Mouse (Mus musculus) embryonic facial prominence, embryonic 13.5 days (tissue): ENCODE measurements around the gene Spata21. TPM values are rescaled to one million over a fixed set of nuclear protein-coding genes. Genes with fewer than 3 reads are reported as not detected.

Experiments used
- ATAC-seq: fragments of 200-750 bp; cut with Nextera tagmentation; 2 replicates; pipeline ENCODE4 v1.8.0; 2017; ENCODE audit warnings: low read depth; ENCODE audit not compliant: insufficient number of reproducible peaks, insufficient read depth, low FRiP score, low TSS enrichment
- H3K27ac ChIP-seq: fragments of 300-500 bp; sonication (generic); 2 replicates; pipeline ENCODE4 v1.5.1; 2015; ENCODE audit warnings: moderate library complexity, mild to moderate bottlenecking, inconsistent platforms
- H3K27me3 ChIP-seq: fragments of 300-500 bp; sonication (generic); 2 replicates; pipeline ENCODE4 v1.6.1; 2015; ENCODE audit warnings: mild to moderate bottlenecking, inconsistent platforms
- H3K36me3 ChIP-seq: fragments of 300-500 bp; sonication (generic); 2 replicates; pipeline ENCODE4 v1.6.1; 2015; ENCODE audit warnings: mild to moderate bottlenecking, inconsistent platforms
- H3K4me1 ChIP-seq: fragments of 300-500 bp; sonication (generic); 2 replicates; pipeline ENCODE4 v1.6.1; 2015; ENCODE audit warnings: inconsistent platforms
- H3K4me2 ChIP-seq: fragments of 300-500 bp; sonication (generic); 2 replicates; pipeline ENCODE4 v1.6.1; 2015; ENCODE audit warnings: moderate library complexity, mild to moderate bottlenecking, inconsistent platforms
- H3K4me3 ChIP-seq: fragments of 300-500 bp; sonication (generic); 2 replicates; pipeline ENCODE4 v1.5.1; 2015; ENCODE audit warnings: mild to moderate bottlenecking, inconsistent platforms
- H3K9ac ChIP-seq: fragments of 300-500 bp; sonication (generic); 2 replicates; pipeline ENCODE4 v1.6.1; 2015; ENCODE audit warnings: mild to moderate bottlenecking, inconsistent platforms
- H3K9me3 ChIP-seq: fragments of 300-500 bp; sonication (generic); 2 replicates; pipeline ENCODE4 v1.6.1; 2016; ENCODE audit warnings: inconsistent platforms
- WGBS: fragments of 180-500 bp; shearing (Covaris S2); methylation state at CpG from one replicate; pipeline ENCODE4 v1.1.7; 2015; ENCODE audit warnings: mixed read lengths; 5-methylcytosine and 5-hydroxymethylcytosine counted together
- polyA plus RNA-seq: library from polyadenylated mRNA; unstranded; fragments of >200 nt; fragmentation: Nextera tagmentation; extraction: Ambion mirVana; gene quantifications from 2 replicates; pipeline ENCODE4 v1.2.1, GENCODE M21; 2015

Gene Spata21
- polyA plus RNA-seq, 1 experiment from 2014 or later, result 0.22 TPM

DNA sequence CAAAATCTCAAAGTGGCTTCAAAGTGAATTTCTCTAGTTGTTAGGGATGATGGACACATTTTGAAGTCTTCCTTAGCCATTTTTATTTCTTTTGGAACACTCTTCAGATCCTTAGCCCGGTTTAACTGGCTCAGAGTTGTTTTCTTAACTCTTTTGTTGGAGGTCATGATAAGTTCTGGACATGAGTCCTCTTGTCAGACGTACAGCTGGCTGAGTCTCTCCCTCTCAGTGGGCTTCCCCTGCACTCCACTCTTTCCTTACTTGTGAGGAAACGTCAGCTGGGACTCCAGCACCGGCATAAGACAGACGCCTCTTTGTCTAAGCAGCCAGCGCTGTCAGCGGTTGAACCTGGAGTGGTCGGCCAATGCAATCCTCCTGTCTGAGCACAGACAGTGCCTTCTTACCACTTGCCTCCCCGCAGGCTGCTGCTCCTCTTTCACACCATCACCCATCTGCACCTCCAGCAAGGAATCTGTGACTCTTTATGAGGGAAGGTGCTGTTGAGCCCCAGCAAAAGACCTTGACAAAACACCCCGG lies 20.1 kb downstream of the Spata21 start:
- WGBS, result 20% methylated on average over 10 of the region's 10 CpGs
- no peak for ATAC-seq
- H3K27ac ChIP-seq, result peak overlapping the region; percentile 23; the same call in 1 of the 2 replicates

DNA sequence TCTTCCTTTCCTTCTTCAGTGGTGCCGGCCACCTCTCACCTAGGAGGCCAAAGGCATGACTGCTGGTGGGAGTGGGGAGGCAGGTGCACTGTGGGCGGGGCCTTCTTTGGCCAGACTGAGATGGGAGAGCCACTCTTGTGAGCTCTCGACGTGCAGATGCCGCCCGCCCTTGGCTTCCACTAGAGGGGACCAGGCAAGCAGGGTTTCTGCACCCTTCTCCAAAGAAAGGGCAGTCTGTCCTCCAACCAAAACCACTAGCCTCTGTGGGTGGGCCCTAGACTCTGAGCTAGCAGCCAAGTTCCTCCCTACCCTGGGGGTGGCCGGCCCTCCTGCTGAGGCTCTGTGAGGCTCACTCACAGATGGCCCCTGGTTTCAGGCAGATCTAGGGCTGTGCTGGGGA lies 25.7 kb downstream of the Spata21 start:
- Histone ChIP-seq H3K4me1 (no peaks in the 10 kb centered on the region), H3K27ac (no peak overlapping the region), H3K9me3 (no peaks in the 10 kb centered on the region; the same call in 1 of the 2 replicates), H3K36me3 (peaks cover 85% of the 10 kb centered on the region), H3K4me3 (no peak overlapping the region), H3K9ac (no peak overlapping the region), H3K27me3 (no peaks in the 10 kb centered on the region), H3K4me2 (no peak overlapping the region)
- ATAC-seq, result no peak
- 77% methylated on average over 7 of the region's 7 CpGs for WGBS

More for the DNA sequence above, 20.1 kb downstream of the Spata21 start:
- no peaks in the 10 kb centered on the region; the same call in 1 of the 2 replicates for H3K9me3 ChIP-seq
- H3K27me3 ChIP-seq, result no peaks in the 10 kb centered on the region
- no peaks in the 10 kb centered on the region for H3K4me1 ChIP-seq
- no peak overlapping the region for H3K9ac ChIP-seq
- peaks cover 31% of the 10 kb centered on the region for H3K36me3 ChIP-seq
- H3K4me3 ChIP-seq, result no peak overlapping the region
- no peak overlapping the region for H3K4me2 ChIP-seq

DNA sequence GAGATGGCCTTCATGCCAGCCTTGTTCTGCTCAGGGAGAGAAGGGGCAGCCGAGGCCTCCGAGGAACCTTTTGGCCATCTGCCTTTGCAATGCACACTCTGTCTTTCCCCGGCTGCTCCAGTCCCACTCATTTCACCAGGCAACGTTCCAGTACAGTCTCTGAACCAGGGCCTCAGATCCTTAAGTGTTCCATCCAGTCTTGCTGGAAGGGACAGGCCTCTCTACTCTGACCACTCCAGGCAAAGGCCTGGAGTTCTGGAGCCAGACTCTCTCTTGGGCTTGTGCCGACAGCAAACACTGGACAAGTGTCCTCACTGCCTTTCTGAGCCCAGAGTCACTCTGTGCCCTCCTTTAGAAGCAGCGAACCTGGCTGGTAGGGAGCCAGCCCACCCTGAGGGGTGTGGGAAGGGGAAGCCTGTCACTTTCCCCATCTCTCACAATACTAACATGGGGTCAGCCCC lies 26.4 kb downstream of the Spata21 start:
- Histone ChIP-seq H3K27ac (no peak overlapping the region), H3K4me1 (no peaks in the 10 kb centered on the region), H3K27me3 (no peaks in the 10 kb centered on the region), H3K36me3 (peaks cover 88% of the 10 kb centered on the region), H3K4me2 (no peak overlapping the region), H3K9ac (no peak overlapping the region), H3K9me3 (no peaks in the 10 kb centered on the region; the same call in 1 of the 2 replicates), H3K4me3 (no peak overlapping the region)
- no peak for ATAC-seq
- 84% methylated on average over 6 of the region's 6 CpGs for WGBS

DNA sequence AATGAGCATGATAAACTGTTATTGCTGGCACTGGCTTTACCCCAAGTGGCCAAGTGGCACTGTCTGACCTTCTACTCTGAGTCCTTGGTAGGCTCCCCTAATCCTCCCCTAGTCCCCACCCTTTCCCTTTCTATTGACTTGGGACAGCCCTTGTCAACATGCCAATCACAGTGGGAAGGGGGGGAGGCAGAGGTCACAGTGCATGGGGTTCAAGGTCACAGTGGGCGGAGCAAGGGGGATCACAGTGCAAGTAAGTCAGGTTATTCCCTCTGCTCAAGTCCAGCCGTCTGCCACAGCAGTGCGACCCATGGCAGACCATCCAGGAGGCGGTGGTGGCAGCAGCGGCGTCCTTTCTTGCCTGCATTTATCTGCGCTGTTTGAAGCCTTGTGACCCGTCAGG lies 27.3 kb downstream of the Spata21 start:
- Histone ChIP-seq H3K4me3 (no peak overlapping the region), H3K36me3 (peaks cover 86% of the 10 kb centered on the region), H3K4me2 (no peak overlapping the region), H3K27ac (no peak overlapping the region), H3K4me1 (no peaks in the 10 kb centered on the region), H3K9me3 (no peaks in the 10 kb centered on the region; the same call in 1 of the 2 replicates), H3K27me3 (no peaks in the 10 kb centered on the region), H3K9ac (no peak overlapping the region)
- no peak for ATAC-seq
- 88% methylated on average over 8 of the region's 8 CpGs for WGBS

DNA sequence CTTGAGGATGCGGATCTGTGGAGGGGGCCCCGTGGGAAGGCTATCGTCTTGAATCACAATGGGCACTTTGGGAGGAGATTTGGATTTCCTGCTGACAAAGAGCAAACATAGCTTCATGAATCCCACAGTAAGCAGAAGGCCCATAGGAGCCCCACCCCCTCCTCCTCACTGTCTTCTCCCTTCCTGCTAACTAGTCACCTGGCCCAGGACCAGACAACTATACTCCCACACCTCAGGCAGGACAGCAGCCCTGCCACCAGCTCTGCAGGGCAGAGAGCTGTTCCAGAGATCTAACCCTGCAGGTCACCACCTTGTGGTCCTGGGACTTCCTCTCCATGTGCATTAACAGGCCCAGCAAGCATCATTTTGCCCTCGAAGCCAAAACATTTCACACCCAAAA lies 30.6 kb downstream of the Spata21 start:
- WGBS, result 85% methylated on average over 4 of the region's 4 CpGs
- Histone ChIP-seq H3K4me2 (no peak overlapping the region), H3K36me3 (peaks cover 53% of the 10 kb centered on the region), H3K9me3 (no peaks in the 10 kb centered on the region), H3K27me3 (no peaks in the 10 kb centered on the region), H3K4me1 (peaks cover 4% of the 10 kb centered on the region; the same call in 1 of the 2 replicates), H3K27ac (no peak overlapping the region), H3K9ac (0 out of 2 replicates have a peak overlapping the region, but pooled peaks have one; percentile 21), H3K4me3 (no peak overlapping the region)
- no peak for ATAC-seq

DNA sequence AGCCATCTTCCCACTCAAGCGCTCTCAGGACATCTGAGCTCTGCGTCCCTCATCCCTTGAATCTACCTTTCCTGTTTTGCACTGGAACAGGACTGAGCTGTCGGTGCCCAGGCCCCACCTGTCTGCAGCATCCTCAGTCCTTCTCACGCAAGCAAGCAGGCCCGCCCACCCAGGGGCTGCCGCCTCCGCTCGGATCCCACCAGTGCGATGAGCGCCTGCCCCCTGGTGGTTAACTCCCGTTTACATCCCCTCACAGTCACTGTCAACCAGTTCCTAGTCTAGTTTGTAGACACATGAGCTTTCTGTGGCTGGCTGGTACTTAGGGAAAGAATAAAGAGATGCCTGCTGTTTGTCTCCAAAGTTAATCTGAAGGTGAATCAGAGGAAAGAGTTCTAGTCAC lies 32.6 kb downstream of the Spata21 start:
- no peak overlapping the region for H3K27ac ChIP-seq
- H3K9ac ChIP-seq, result no peak overlapping the region
- no peak overlapping the region for H3K4me3 ChIP-seq
- no peak; the same call in 1 of the 2 replicates for ATAC-seq
- no peak overlapping the region for H3K4me2 ChIP-seq
- WGBS, result 29% methylated on average over 11 of the region's 11 CpGs
- H3K9me3 ChIP-seq, result no peaks in the 10 kb centered on the region
- H3K4me1 ChIP-seq, result peaks cover 10% of the 10 kb centered on the region
- peaks cover 35% of the 10 kb centered on the region for H3K36me3 ChIP-seq
- H3K27me3 ChIP-seq, result no peaks in the 10 kb centered on the region

DNA sequence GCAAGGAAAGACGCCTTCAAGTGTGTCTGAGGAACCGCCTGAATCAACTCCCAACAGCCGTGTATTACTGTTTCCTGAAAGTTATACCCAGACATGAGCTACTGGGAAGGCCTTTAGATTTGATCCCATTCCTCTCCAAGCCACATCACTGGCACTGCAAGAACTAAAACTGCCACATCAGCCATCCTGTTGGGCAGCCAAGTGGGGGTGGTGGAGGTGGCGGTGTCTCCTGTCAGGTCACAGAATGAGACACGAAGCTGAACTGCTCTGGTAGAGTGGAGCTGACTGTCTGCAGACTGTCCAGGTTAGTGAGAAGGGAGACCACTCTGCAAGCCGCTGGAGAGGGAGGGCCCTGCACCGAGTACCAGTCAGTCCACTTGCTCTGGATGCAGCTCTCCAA lies 34.5 kb downstream of the Spata21 start:
- H3K9me3 ChIP-seq, result no peaks in the 10 kb centered on the region
- WGBS, result 83% methylated on average over 7 of the region's 7 CpGs
- H3K4me1 ChIP-seq, result peaks cover 12% of the 10 kb centered on the region
- no peak overlapping the region for H3K4me3 ChIP-seq
- ATAC-seq, result no peak
- H3K9ac ChIP-seq, result no peak overlapping the region
- H3K4me2 ChIP-seq, result no peak overlapping the region
- H3K27ac ChIP-seq, result no peak overlapping the region
- no peaks in the 10 kb centered on the region for H3K27me3 ChIP-seq
- peaks cover 27% of the 10 kb centered on the region for H3K36me3 ChIP-seq

DNA sequence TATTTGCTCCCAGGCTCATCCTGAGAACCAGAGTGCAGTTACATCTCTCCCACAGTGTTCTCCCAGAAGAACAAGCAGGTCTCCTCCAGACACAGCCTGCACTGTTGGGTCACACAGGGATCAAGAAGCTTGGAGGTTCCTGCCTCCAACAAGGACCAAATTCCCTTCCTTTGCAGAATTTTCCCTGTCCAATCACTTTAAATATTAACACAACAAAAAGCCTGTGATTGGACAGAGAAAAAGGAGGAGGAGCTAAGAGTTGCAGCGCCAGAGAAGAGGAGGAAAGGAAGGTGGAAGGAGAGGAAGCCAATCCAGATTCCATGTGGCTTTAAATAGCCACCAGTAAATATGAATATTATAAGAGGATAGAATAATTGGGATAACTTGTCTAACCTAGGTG lies 34.9 kb downstream of the Spata21 start:
- ATAC-seq, result no peak
- no peaks in the 10 kb centered on the region for H3K27me3 ChIP-seq
- H3K4me2 ChIP-seq, result no peak overlapping the region
- no peak overlapping the region for H3K27ac ChIP-seq
- H3K4me1 ChIP-seq, result peaks cover 12% of the 10 kb centered on the region
- no peak overlapping the region for H3K4me3 ChIP-seq
- WGBS, result 45% methylated on average over 1 of the region's 1 CpGs
- H3K9me3 ChIP-seq, result no peaks in the 10 kb centered on the region
- H3K9ac ChIP-seq, result no peak overlapping the region
- peaks cover 23% of the 10 kb centered on the region for H3K36me3 ChIP-seq

DNA sequence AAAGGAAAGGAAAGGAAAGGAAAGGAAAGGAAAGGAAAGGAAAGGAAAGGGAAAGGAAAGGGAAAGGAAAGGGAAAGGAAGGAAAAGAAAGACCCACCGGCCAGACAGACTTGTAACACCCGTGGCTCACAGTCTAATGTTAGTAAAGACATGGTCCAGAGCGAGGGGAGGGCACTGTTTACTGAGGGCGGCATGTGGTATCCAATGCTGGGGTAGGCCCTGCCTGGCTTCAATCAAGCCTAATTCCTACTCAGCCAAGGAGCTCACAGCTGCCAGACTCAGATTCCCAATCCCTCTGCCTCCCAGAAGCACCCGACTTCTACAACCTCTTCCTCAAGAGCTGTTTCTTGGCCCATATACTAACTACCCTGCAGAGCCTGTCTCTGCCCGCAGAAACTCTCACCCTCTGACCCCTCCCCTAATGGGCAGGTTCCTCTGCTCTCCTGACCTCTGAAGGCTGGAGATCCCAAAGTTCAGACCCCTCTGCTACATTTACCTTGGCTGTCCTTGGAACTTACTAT lies 41.1 kb downstream of the Spata21 start:
- no peak; the same call in 1 of the 2 replicates for ATAC-seq
- Histone ChIP-seq H3K27ac (peak overlapping the region; percentile 49), H3K4me1 (peaks cover 50% of the 10 kb centered on the region), H3K27me3 (no peaks in the 10 kb centered on the region), H3K9ac (no peak overlapping the region), H3K4me3 (no peak overlapping the region), H3K36me3 (peaks cover 15% of the 10 kb centered on the region; the same call in 1 of the 2 replicates), H3K4me2 (no peak overlapping the region), H3K9me3 (no peaks in the 10 kb centered on the region)
- 32% methylated on average over 6 of the region's 6 CpGs for WGBS

DNA sequence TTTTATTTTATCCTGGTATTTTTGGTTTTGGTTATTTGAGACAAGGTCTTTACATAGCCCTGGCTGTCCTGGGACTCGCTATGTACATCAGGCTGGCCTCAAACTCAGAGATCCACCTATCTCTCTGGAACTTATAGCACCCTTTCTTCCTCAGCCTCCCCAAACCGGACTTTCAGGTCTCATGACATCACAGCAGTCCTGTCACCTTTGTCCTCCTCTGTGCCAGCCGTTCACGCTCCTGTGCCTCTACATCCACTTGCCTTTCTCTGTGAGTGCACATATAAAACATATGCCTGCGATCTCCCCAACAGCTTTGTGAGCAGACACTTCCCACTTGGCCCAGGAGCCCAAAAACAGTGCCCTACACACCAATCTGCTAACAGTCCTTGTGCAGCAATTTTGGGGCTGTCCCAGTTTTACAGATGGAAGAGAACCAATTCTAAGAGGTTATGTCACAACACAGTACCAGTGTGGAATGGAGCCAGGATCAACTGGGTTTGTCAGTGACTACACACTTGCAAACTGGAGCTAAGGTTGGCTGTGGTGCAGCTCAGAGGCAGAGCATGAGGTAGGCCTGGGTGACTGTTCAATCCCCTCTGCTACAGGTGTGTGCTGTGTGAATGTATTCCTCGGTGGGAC lies 42.7 kb downstream of the Spata21 start:
- 73% methylated on average over 6 of the region's 6 CpGs for WGBS
- H3K36me3 ChIP-seq, result peaks cover 21% of the 10 kb centered on the region; the same call in 1 of the 2 replicates
- ATAC-seq, result no peak
- no peak overlapping the region for H3K4me3 ChIP-seq
- no peaks in the 10 kb centered on the region for H3K27me3 ChIP-seq
- peak overlapping the region; percentile 73 for H3K27ac ChIP-seq
- peaks cover 55% of the 10 kb centered on the region for H3K4me1 ChIP-seq
- H3K9ac ChIP-seq, result peak overlapping the region; percentile 40
- H3K4me2 ChIP-seq, result no peak overlapping the region
- H3K9me3 ChIP-seq, result no peaks in the 10 kb centered on the region

DNA sequence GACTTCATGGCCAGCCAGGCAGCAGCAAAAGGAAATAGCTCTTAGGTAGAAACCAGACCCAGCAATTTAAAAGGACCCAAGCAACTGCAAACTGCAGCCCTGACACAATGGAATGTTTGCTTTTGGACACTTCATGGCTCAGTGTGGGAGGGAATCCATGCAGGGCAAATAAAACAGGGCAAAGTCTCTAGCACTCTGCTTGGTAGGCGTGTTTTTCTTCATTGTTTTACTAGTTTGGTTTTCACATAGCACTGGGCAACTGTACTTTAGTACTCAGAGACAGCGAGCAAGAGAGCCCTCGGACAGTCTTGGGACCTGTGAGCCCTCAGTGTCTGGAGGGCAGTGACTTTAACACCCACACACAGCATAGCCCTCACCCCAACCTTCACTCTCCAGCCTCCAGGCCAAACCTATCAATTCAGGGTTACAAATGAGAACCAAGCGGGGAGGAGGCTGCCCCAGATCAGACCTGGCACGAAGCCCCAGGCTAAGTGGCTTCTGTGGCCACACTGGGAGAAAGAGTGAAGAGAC lies 43.5 kb downstream of the Spata21 start:
- WGBS, result 52% methylated on average over 5 of the region's 5 CpGs
- no peak for ATAC-seq
- no peaks in the 10 kb centered on the region for H3K9me3 ChIP-seq
- H3K4me3 ChIP-seq, result no peak overlapping the region
- H3K36me3 ChIP-seq, result peaks cover 14% of the 10 kb centered on the region; the same call in 1 of the 2 replicates
- no peak overlapping the region for H3K4me2 ChIP-seq
- H3K4me1 ChIP-seq, result peaks cover 62% of the 10 kb centered on the region
- no peaks in the 10 kb centered on the region for H3K27me3 ChIP-seq
- peak overlapping the region; percentile 40; the same call in 1 of the 2 replicates for H3K9ac ChIP-seq
- peak overlapping the region; percentile 73 for H3K27ac ChIP-seq
